20 mouse cellular contexts compared by ENCODE assay signal in the genomic region with DNA sequence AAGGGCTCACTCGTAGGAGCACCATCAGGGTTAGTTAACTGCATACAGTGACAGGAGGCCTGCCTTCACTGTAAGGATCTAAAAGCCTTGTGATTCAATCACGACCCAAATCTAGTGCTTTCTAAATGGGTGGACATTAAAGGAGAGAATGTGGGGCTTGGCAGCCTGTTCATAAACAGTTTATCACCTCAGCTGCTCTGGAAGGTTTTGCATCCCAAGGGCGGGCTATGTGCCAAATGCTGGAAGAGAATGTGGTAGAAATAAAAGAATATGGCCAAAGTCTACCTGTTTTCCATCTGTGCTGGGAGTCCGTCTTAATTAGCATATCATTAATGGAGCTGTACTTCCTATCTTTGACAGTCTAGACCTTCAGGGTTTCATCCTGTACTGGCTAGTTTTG.
A peak's percentile ranks its signal among the peaks of the same experiment; 100 is the strongest.
DNase-seq lines count a peak whose midpoint lies in the region; TF ChIP-seq lines count a peak whose summit lies in the region.
"Had no signal": no experiment of that assay in that cellular context is flagged by ENCODE, and none has a peak within 500 bp of the region (broad histone marks: within the 10 kb centered on the region; RNA-seq: fewer than 3 reads in every experiment).

No protein-coding gene starts in this region.

- no peak overlapping the region for H3K27ac ChIP-seq in cerebellum, adult 2 months (ENCODE audit: insufficient read depth, low read length)
- H3K27ac ChIP-seq: embryonic facial prominence, embryonic 10.5 days; embryonic facial prominence, embryonic 12.5 days; forebrain, embryonic 13.5 days; forebrain, embryonic 15.5 days had no signal

- 34% methylated on average over 4 of the region's 4 CpGs for WGBS in cerebellum, adult 2 months

- no peak for TF ChIP-seq POLR2A in cerebellum, adult 2 months (IDR thresholded peaks at IDR 0.05; ENCODE audit: borderline replicate concordance, insufficient read depth, low read length)

- H3K27me3 ChIP-seq in cerebellum, adult 2 months (ENCODE audit: control insufficient read depth, insufficient read depth, low read length), result no peaks in the 10 kb centered on the region
- H3K27me3 ChIP-seq: CH12.LX; embryonic facial prominence, embryonic 12.5 days; forebrain, embryonic 15.5 days had no signal

- intact Hi-C loops in left cerebral cortex, postnatal 4 days (cut with DNase I), result no loop called here
- intact Hi-C loops in left cerebral cortex, postnatal 36 days (cut with DNase I), result no loop called here

- TF ChIP-seq CTCF in cerebellum, adult 2 months (IDR thresholded peaks at IDR 0.05; ENCODE audit: borderline replicate concordance, insufficient read depth, low read depth, low read length), result no peak

- peak; percentile 53 to 57 for DNase-seq in cerebellum, postnatal 10 days
- DNase-seq in cerebellum, adult 2 months, result no peak
- DNase-seq in heart, adult 11 months, result peak; percentile 61
- no peak for DNase-seq in heart, postnatal 4 days
- peak; percentile 18 for DNase-seq in left cerebral cortex, postnatal 4 days
- no peak for DNase-seq in left cerebral cortex, postnatal 36 days (ENCODE audit: low spot score in 2 of 2)
- DNase-seq: adrenal gland, adult 8-10 months; adrenal gland, postnatal 14 days; adrenal gland, postnatal 36 days; B cell, adult 2 months; cerebellum, adult 11 months; cerebellum, adult 18-20 months; cerebellum, adult 9-10 months; cerebellum, postnatal 25 days; forebrain, postnatal 0 days had no signal

- H3K4me3 ChIP-seq in cerebellum, adult 2 months (replicated peaks; ENCODE audit: insufficient read depth, low read depth, low read length), result no peak overlapping the region
- H3K4me3 ChIP-seq: embryonic facial prominence, embryonic 10.5 days; embryonic facial prominence, embryonic 12.5 days; forebrain, embryonic 13.5 days; forebrain, embryonic 15.5 days had no signal

- H3K4me1 ChIP-seq in cerebellum, adult 2 months (ENCODE audit: control insufficient read depth, insufficient read depth, low read length), result no peaks in the 10 kb centered on the region
- H3K4me1 ChIP-seq: embryonic facial prominence, embryonic 10.5 days; embryonic facial prominence, embryonic 12.5 days had no signal

Comparison
In these comparisons a context has a peak if more than half of its experiments do, and no peak if none do; other contexts are left out.
1. DNase-seq: peak in cerebellum, postnatal 10 days (2 of 2), heart, adult 11 months (single experiment) and left cerebral cortex, postnatal 4 days (single experiment); none in cerebellum, adult 2 months (0 of 2), heart, postnatal 4 days (single experiment) and left cerebral cortex, postnatal 36 days (0 of 2).